Mouse (Mus musculus) adipocyte (in vitro differentiated cells): ENCODE data around the gene 2610507B11Rik.
"Not testable (repeated sequence)": the region's sequence is repeated elsewhere in the genome, so short reads cannot be mapped to it uniquely, and the experiment has no call there.

Experiments
- DNase-seq: peaks from one replicate; pipeline ENCODE4 v3.0.0-alpha.2; 2016; ENCODE audit warnings: low spot score

The 2610507B11Rik gene

DNA sequence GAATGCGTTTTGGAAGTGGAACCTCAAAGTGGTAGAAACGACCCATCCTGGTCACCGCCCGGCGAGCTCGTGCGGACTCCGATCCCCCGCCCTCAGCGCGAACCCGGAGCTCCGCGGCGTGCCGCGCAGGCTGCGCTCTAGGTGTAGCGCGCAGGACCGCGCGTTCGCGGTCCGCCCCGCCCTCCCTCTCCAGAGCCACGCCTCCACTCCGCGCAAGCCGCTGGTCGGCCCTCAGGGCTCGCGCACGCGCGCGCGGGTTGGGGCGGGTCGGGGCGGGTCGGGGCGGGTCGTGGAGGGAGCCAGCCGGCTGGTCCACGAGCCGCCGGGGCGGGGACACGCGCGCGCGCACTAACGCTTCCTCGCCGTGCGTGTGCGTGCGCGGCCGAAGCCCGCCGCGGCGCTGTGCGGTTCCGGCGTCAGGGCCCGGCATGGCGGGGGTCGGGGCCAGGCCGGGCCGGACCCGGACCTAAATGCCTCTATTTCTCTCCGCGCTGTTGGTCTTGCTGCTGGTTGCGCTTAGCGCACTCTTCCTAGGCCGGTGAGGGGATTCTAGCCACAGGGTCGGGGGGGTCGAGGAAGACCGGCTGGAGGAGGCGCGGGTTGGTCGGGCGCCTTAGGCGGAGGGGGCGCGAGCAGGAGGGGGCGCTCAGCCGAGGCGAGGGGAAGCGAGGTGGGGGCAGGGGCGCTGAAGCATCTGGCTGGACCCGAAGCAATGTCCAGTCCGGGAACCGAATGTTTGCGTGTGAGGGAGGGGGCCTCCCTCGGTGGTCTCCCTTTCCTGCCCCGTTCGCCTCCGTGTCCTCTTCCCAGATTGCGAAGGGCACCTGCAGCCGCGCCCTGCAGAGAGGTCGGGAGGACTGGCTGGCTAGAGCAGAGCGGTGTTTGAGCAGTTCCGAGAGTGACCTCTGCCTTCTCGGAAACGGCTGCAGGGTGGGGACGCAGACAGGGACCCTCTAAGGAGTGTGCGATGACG is at the start of gene 2610507B11Rik:
2610507B11Rik (plus strand) TSS at position 373 of the 973 bp plus-strand sequence.
- peak; percentile 92 for DNase-seq

DNA sequence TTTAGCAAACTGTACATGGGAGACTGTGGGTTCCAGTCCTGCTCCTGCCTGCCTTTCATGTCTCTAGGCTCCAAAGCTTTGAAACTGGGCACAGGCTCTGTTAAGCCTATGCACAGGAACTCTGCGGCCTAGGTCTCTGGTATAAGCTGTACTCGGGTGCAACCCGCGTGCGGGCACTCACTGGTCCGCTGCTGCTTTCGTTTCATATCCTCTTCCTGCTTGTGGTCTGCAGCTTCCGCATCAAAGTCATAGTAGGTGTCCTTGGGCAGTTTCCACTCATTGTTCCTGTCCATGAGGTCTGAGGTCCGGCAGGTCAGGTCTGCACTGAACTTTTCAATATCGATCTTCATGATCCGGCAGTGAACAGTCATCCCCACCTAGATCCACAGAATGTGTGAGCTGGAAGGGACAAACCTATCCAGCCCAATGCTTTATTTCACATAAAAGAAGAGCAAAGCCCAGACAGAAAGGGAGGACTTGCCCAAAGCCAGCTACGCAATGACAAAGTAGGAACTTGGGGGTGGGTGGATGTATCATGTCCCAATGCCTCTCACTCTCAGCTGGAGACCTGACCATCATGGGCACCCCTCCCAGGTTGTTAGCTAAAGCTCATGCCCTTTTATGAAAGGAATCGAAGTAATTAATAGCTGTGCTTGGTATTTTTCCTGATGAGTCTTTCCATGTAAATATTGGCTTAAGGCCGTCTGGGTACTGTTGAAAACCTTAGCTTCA is 48.3 kb upstream of the 2610507B11Rik start:
- no peak for DNase-seq

- DNase-seq, result no peak
These were observed 45.7 kb upstream of the 2610507B11Rik start for GRCm38 (mm10) chr11:78215709-78216317.

DNA sequence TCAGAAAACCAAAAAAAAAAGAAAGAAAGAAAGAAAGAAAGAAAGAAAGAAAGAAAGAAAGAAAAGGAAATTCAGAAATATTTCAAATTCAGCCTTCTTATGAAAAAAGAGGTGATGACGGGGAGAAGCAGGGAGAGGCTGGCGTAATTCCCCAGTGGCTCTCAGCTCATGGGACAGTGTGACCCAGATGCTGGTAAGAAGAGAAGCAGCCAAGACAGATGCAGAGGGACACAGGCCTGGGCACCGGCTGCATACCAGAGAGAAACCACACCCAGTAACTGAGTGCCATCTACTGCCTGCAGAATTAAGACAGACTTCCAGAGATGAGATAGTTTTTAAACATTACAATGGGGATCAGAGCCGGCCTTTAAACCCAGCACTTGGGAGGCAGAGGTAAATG is 38.0 kb upstream of the 2610507B11Rik start:
- no peak for DNase-seq

GRCm38 (mm10) chr11:78231518-78231917 is 30.0 kb upstream of the 2610507B11Rik start:
- no peak for DNase-seq

DNA sequence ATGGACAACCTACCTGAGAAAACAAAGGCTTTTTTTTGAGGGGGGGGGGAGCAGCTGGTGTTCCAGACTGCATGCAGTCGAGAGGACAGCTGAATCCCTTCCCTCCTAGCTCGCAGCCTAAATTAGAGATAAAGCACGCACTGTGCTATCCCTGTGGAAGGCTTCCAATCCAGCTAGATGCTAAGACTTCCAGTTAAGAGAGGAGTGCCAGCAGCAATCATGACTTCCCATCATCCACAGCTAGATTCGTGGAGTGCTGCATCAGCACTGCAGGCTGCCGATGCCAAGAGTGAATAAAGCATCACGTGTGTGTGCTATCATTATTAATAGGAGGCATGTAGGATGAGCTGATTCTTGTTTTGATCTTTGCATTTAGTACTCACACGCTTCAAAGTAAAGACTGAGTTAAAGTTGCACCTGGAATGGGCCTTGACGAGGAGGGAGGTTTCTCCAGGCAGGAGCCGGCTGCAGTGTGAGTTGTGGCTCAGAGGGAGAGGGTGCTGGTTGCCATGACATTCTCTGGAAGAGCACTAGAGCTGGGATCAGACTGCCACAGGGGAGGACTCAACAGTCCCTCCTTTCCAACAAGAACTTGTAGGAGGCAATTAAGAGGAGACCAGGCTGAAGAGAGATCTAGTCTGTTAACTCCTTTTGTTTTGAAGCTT is 21.2 kb upstream of the 2610507B11Rik start:
- DNase-seq, result no peak

GRCm38 (mm10) chr11:78245261-78245626 is 16.3 kb upstream of the 2610507B11Rik start:
- peak; percentile 38 for DNase-seq

- peak; percentile 95 for DNase-seq
These were observed 15.8 kb upstream of the 2610507B11Rik start, which contains the start of the genes Sdf2 and Supt6 for GRCm38 (mm10) chr11:78245627-78246317. Gene Sdf2, plus strand, starts transcription at chr11:78245746. Gene Supt6, minus strand, starts transcription at chr11:78245987.

- DNase-seq, result no peak
These were observed 15.1 kb upstream of the 2610507B11Rik start for GRCm38 (mm10) chr11:78246318-78247011.

DNA sequence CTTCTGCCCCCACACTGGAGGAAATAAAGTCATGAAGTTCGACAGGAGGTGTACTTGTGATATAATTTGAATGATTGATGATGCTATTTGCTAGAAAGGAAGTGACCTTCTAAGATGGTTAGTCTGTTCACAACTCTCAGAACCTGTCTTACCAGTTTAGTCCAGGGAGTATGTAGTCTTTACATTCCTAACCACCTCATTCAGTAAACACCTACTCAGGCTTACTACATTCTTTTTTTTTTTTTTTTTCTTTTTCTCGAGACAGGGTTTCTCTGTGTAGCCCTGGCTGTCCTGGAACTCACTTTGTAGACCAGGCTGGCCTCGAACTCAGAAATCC is 14.6 kb upstream of the 2610507B11Rik start:
- DNase-seq, result no peak

DNA sequence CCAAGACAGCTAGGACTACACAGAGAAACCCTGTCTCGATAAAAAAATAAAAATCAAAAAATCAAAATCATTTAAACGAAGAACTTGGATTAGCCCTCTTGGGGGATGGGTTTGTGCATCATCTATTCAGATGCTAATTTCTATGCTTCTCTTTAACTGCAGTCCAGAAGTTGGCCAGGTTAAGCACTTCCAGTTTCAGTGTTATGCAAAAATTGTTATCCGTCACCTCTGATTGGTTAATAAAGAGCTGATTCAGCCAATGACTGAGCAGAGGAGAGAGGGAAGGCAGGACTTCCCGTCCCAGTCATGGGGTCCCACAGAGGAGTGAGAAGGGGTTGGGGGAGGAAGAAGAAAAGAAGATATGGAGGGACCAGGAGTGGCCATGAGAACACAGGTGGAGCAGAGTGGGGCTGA is 13.8 kb upstream of the 2610507B11Rik start:
- DNase-seq, result no peak

GRCm38 (mm10) chr11:78256618-78257017 is 4.9 kb upstream of the 2610507B11Rik start:
- peak; percentile 48 for DNase-seq

GRCm38 (mm10) chr11:78260489-78261258 is 878 bp upstream of the 2610507B11Rik start:
- DNase-seq, result no peak

- DNase-seq, result peak; percentile 88
These were observed 998 bp downstream of the 2610507B11Rik start for GRCm38 (mm10) chr11:78262550-78262949.

DNA sequence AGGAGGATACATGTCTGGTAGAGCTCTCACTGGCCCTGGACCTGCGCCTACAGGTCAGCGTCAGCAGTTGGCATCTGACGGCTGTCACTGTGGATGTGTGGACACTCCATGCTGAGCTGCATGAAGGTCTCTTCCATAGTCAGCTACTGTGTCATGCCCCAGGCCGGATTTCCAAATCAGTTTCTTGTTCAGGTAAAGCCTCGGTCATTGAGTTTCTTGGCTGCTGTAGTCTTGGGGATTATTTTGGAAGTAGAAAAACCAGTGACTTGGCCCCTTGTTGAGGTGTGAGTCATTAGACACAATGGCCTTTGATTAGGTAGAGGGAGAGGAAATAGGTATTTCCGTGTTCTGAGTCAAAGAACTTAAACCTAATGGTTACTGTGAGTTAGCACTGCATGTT is 4.0 kb downstream of the 2610507B11Rik start:
- DNase-seq, result no peak

GRCm38 (mm10) chr11:78271986-78272385 is 10.4 kb downstream of the 2610507B11Rik start:
- DNase-seq, result no peak

GRCm38 (mm10) chr11:78275596-78275995 is 14.0 kb downstream of the 2610507B11Rik start:
- DNase-seq, result no peak

- not testable (repeated sequence) for DNase-seq
These were observed 14.6 kb downstream of the 2610507B11Rik start for GRCm38 (mm10) chr11:78276169-78276568.

GRCm38 (mm10) chr11:78278853-78279252 is 17.3 kb downstream of the 2610507B11Rik start:
- no peak for DNase-seq

GRCm38 (mm10) chr11:78279586-78279985 is 18.0 kb downstream of the 2610507B11Rik start:
- no peak for DNase-seq
